Mouse (Mus musculus) myocyte (in vitro differentiated cells): ENCODE data around the gene Rad51b. TPM values are rescaled to one million over a fixed set of nuclear protein-coding genes. Genes with fewer than 3 reads are reported as not detected.

Source experiments
- H3K27me3 ChIP-seq: one replicate; pipeline ENCODE4 v1.6.1; 2011; ENCODE audit not compliant: control insufficient read depth, insufficient read depth, insufficient read length
- H3K36me3 ChIP-seq: one replicate; pipeline ENCODE4 v1.6.1; 2011; ENCODE audit not compliant: control insufficient read depth, insufficient read depth
- H3K4me2 ChIP-seq: one replicate; pipeline ENCODE4 v1.6.1; 2011; ENCODE audit warnings: low read depth, control low read depth
- H3K4me3 ChIP-seq: one replicate; pipeline ENCODE4 v1.5.1; 2011; ENCODE audit warnings: mild to moderate bottlenecking, control low read depth, moderate library complexity
- H3K79me2 ChIP-seq: one replicate; pipeline ENCODE4 v1.6.1; 2011; ENCODE audit not compliant: control insufficient read depth, insufficient read depth
- H3ac ChIP-seq: one replicate; pipeline ENCODE4 v1.6.1; 2011; ENCODE audit not compliant: control insufficient read depth, insufficient read length
- CEBPB ChIP-seq: IDR thresholded peaks from 2 replicates; pipeline ENCODE4 v1.6.1; 2011; ENCODE audit warnings: mild to moderate bottlenecking, moderate library complexity; ENCODE audit not compliant: poor library complexity, insufficient read depth, severe bottlenecking
- E2F4 ChIP-seq: IDR thresholded peaks from one replicate; pipeline ENCODE4 v1.6.1; 2011; ENCODE audit warnings: mild to moderate bottlenecking, control low read depth, moderate library complexity; ENCODE audit not compliant: insufficient read depth
- MAX ChIP-seq: IDR thresholded peaks from one replicate; pipeline ENCODE4 v1.6.1; 2011; ENCODE audit warnings: low read depth, mild to moderate bottlenecking, control low read depth
- MYOD1 ChIP-seq, 3 experiments: IDR thresholded peaks; one replicate each; pipeline ENCODE4 v1.6.1; 2011; ENCODE audit warnings: control low read depth in 2 of 3, low read depth in 2 of 3, mild to moderate bottlenecking in 2 of 3, moderate library complexity in 1 of 3; ENCODE audit not compliant: insufficient read length in 2 of 3, control insufficient read depth in 1 of 3
- MYOG ChIP-seq, 3 experiments: IDR thresholded peaks; one replicate each; pipeline ENCODE4 v1.6.1; 2011; ENCODE audit warnings: control low read depth in 2 of 3, low read depth in 2 of 3, mild to moderate bottlenecking in 2 of 3; ENCODE audit not compliant: insufficient read length in 2 of 3, control insufficient read depth in 1 of 3, insufficient read depth in 1 of 3
- POLR2A ChIP-seq: IDR thresholded peaks from one replicate; pipeline ENCODE4 v1.6.1; 2011; ENCODE audit warnings: low read depth, mild to moderate bottlenecking, control low read depth, moderate library complexity; ENCODE audit not compliant: insufficient read length
- POLR2AphosphoS2 ChIP-seq: IDR thresholded peaks from one replicate; pipeline ENCODE4 v1.6.1; 2011; ENCODE audit warnings: low read depth, control low read depth; ENCODE audit not compliant: insufficient read length
- REST ChIP-seq: IDR thresholded peaks from one replicate; pipeline ENCODE4 v1.6.1; 2011; ENCODE audit warnings: mild to moderate bottlenecking, control low read depth, moderate library complexity; ENCODE audit not compliant: insufficient read depth, insufficient read length
- SRF ChIP-seq: IDR thresholded peaks from one replicate; pipeline ENCODE4 v1.6.1; 2011; ENCODE audit warnings: low read depth; ENCODE audit not compliant: control insufficient read depth, insufficient read length
- TCF12 ChIP-seq: IDR thresholded peaks from one replicate; pipeline ENCODE4 v1.6.1; 2011; ENCODE audit warnings: mild to moderate bottlenecking, control low read depth; ENCODE audit not compliant: poor library complexity, insufficient read depth, severe bottlenecking
- TCF3 ChIP-seq: IDR thresholded peaks from one replicate; pipeline ENCODE4 v1.6.1; 2011; ENCODE audit warnings: low read depth, control low read depth; ENCODE audit not compliant: insufficient read length
- USF1 ChIP-seq: IDR thresholded peaks from one replicate; pipeline ENCODE4 v1.6.1; 2011; ENCODE audit warnings: low read depth, mild to moderate bottlenecking, control low read depth, moderate library complexity
- polyA plus RNA-seq: library from polyadenylated mRNA; unstranded; fragments of >200 nt; fragmentation: generic; extraction: Trizol; gene quantifications from one replicate; pipeline ENCODE4 v1.2.1, GENCODE M21; 2012; ENCODE audit warnings: missing spikeins

Gene Rad51b
- polyA plus RNA-seq, 1 experiment: 1.8 TPM

GRCm38 (mm10) chr12:79609399-79610010 is 312.4 kb downstream of the Rad51b start:
- Histone ChIP-seq H3K79me2 (no peaks in the 10 kb centered on the region), H3K36me3 (no peaks in the 10 kb centered on the region), H3ac (no peak overlapping the region), H3K4me3 (no peak overlapping the region), H3K27me3 (no peaks in the 10 kb centered on the region), H3K4me2 (no peak overlapping the region)
- TF ChIP-seq E2F4 (no peak), SRF (no peak), CEBPB (no peak), USF1 (no peak), MYOD1 (IDR thresholded peaks at IDR 0.05; ENCODE audit: control insufficient read depth in 1 of 3, insufficient read length in 2 of 3, low read depth in 2 of 3) (no peak), POLR2AphosphoS2 (no peak), MYOG (IDR thresholded peaks at IDR 0.05; ENCODE audit: control insufficient read depth in 1 of 3, insufficient read depth in 1 of 3, insufficient read length in 2 of 3, low read depth in 2 of 3) (no peak), POLR2A (no peak), REST (no peak), TCF3 (no peak), TCF12 (no peak), MAX (no peak)

- no peak overlapping the region for H3ac ChIP-seq
- no peaks in the 10 kb centered on the region for H3K27me3 ChIP-seq
- no peaks in the 10 kb centered on the region for H3K36me3 ChIP-seq
- H3K4me2 ChIP-seq: no peak overlapping the region
- no peaks in the 10 kb centered on the region for H3K79me2 ChIP-seq
- H3K4me3 ChIP-seq: no peak overlapping the region
- no peak for TF ChIP-seq MYOD1 (IDR thresholded peaks at IDR 0.05; ENCODE audit: control insufficient read depth in 1 of 3, insufficient read length in 2 of 3, low read depth in 2 of 3)
- TF ChIP-seq TCF3: no peak
- no peak for TF ChIP-seq MAX
- TF ChIP-seq SRF: no peak
- no peak for TF ChIP-seq REST
- TF ChIP-seq POLR2AphosphoS2: no peak
- TF ChIP-seq CEBPB: no peak
- TF ChIP-seq TCF12: no peak
- TF ChIP-seq E2F4: no peak
- no peak for TF ChIP-seq POLR2A
- no peak for TF ChIP-seq USF1
- TF ChIP-seq MYOG (IDR thresholded peaks at IDR 0.05; ENCODE audit: control insufficient read depth in 1 of 3, insufficient read depth in 1 of 3, insufficient read length in 2 of 3, low read depth in 2 of 3): no peak
These were observed 313.5 kb downstream of the Rad51b start for GRCm38 (mm10) chr12:79610511-79611103.

- H3K4me3 ChIP-seq: no peak overlapping the region
- no peak for TF ChIP-seq E2F4
- TF ChIP-seq USF1: no peak
- no peak for TF ChIP-seq CEBPB
- no peak for TF ChIP-seq MAX
- no peak for TF ChIP-seq TCF12
- no peak for TF ChIP-seq TCF3
- TF ChIP-seq SRF: no peak
- TF ChIP-seq MYOD1 (IDR thresholded peaks at IDR 0.05; ENCODE audit: control insufficient read depth in 1 of 3, insufficient read length in 2 of 3, low read depth in 2 of 3): no peak
- no peak for TF ChIP-seq REST
- TF ChIP-seq POLR2AphosphoS2: no peak
- TF ChIP-seq POLR2A: no peak
- TF ChIP-seq MYOG (IDR thresholded peaks at IDR 0.05; ENCODE audit: control insufficient read depth in 1 of 3, insufficient read depth in 1 of 3, insufficient read length in 2 of 3, low read depth in 2 of 3): no peak
- H3K36me3 ChIP-seq: no peaks in the 10 kb centered on the region
These were observed 314.6 kb downstream of the Rad51b start for GRCm38 (mm10) chr12:79611665-79612064.

GRCm38 (mm10) chr12:79612334-79613060 is 315.4 kb downstream of the Rad51b start:
- TF ChIP-seq SRF (no peak), TCF3 (no peak), TCF12 (no peak), CEBPB (no peak), REST (no peak), POLR2AphosphoS2 (no peak), E2F4 (no peak), MYOD1 (IDR thresholded peaks at IDR 0.05; ENCODE audit: control insufficient read depth in 1 of 3, insufficient read length in 2 of 3, low read depth in 2 of 3) (peak in 2 of 3 experiments; percentile 19 to 59), MYOG (IDR thresholded peaks at IDR 0.05; ENCODE audit: control insufficient read depth in 1 of 3, insufficient read depth in 1 of 3, insufficient read length in 2 of 3, low read depth in 2 of 3) (peak in 1 of 3 experiments; percentile 51), POLR2A (no peak), MAX (no peak), USF1 (no peak)

More at GRCm38 (mm10) chr12:79611665-79612064, 314.6 kb downstream of the Rad51b start:
- Histone ChIP-seq H3K27me3 (no peaks in the 10 kb centered on the region), H3K79me2 (no peaks in the 10 kb centered on the region), H3ac (no peak overlapping the region), H3K4me2 (no peak overlapping the region)

More at GRCm38 (mm10) chr12:79612334-79613060, 315.4 kb downstream of the Rad51b start:
- Histone ChIP-seq H3K36me3 (no peaks in the 10 kb centered on the region), H3K4me3 (no peak overlapping the region), H3K4me2 (no peak overlapping the region), H3K27me3 (no peaks in the 10 kb centered on the region), H3ac (no peak overlapping the region), H3K79me2 (no peaks in the 10 kb centered on the region)
